Mouse (Mus musculus) heart, postnatal 0 days (tissue): ENCODE results near the gene C2cd4d.

Source experiments
- CTCF ChIP-seq: IDR thresholded peaks from 2 replicates; pipeline ENCODE4 v1.5.1; 2016; ENCODE audit warnings: antibody characterized with exemption, control low read depth, low read depth
- EP300 ChIP-seq: IDR thresholded peaks from 2 replicates; pipeline ENCODE4 v1.6.1; 2016; ENCODE audit warnings: antibody characterized with exemption, low read depth

DNA sequence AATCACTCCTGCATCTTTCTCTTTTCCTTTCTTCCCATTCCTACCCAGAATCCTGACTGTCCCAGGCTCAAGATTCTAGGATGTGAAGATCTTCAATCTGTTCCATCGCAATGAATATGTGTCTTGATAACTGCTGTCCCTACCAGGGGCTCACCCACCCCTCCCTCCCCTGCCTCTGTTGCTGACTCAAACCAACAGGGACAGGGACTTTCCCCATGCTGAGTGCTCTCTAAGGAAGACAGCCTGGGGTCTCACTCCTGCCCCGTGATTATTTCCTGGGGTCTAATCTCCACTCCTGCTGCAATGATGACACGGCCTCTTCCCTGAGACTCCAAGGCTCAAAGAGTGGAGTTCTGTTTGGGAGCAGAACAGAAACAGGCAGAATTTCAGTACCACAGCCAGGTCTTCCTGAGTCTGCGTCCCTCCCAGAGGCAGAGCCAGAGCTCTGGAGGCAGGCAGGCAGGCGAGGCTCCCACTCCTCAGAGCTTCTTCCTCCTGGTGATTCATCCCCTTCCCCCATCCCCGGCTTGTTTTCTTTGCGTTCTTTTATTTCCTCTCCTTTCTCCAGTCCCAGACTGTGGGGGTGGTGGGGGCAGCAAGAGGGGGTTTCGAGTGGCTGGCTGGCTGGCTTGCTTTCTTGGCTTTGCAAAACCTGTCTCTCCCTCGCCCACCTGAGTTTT, 17.7 kb downstream of the C2cd4d start:
- no peak for TF ChIP-seq CTCF
- no peak for TF ChIP-seq EP300
